Mouse (Mus musculus): Measurements from ENCODE around the gene Stbd1. TPM values are rescaled to one million over a fixed set of nuclear protein-coding genes. Genes with fewer than 3 reads are reported as not detected.

Gene Stbd1
- total RNA-seq, 2 experiments from 2014 or later = 34.3 to 44.3 TPM

GRCm38 (mm10) chr5:92635891-92636290 lies 33.0 kb downstream of the Stbd1 start:
- no peak for DNase-seq

GRCm38 (mm10) chr5:92640861-92641260 lies 38.0 kb downstream of the Stbd1 start:
- no peak for DNase-seq

Other genes starting within 250 kb of the Stbd1 start
- gene Nup54, start 167.8 kb upstream of the Stbd1 start, total RNA-seq (2021) = 1 to 10 TPM; 9.1 to 9.7 TPM
- gene Scarb2, start 96.2 kb upstream of the Stbd1 start, total RNA-seq (2021) = 10 to 100 TPM; 61.8 to 69.2 TPM
- not detected for gene Fam47e, start 48.0 kb upstream of the Stbd1 start, total RNA-seq (2021)
- under 1 TPM; 0.23 to 0.24 TPM for gene Ccdc158, start 72.2 kb downstream of the Stbd1 start, total RNA-seq (2021)
- under 1 TPM; 0.23 to 0.40 TPM for gene Shroom3, start 80.4 kb downstream of the Stbd1 start, total RNA-seq (2021)